In the genomic region with DNA sequence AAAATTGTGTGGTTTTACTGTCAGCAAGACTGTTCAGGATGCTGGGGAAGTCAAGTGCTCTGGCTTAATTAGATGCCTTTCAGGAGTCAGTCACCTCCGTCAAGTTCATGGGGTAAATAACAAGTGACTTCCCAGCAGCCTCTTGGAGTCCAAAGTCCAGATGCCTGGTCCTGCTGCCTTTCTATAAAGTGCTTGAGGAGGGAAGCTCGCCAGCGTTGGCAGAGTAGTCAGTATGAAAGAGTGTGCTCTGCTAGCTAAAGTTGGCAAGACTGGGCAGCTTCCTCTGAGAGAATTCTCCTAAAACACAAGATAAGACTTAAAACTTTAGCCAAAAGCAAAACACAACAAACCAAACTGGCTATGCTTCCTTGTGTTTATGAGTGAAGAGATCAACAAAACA, we compare ENCODE assay signal across 29 mouse cellular contexts. TPM values are rescaled to one million over a fixed set of nuclear protein-coding genes. Genes with fewer than 3 reads are reported as not detected.
DNase-seq lines count a peak whose midpoint lies in the region; ATAC-seq lines count a peak whose summit lies in the region.
"Had no signal": no experiment of that assay in that cellular context is flagged by ENCODE, and none has a peak within 500 bp of the region (broad histone marks: within the 10 kb centered on the region; RNA-seq: fewer than 3 reads in every experiment).

No protein-coding gene starts in this region.

- WGBS in kidney, embryonic 16.5 days = 72% methylated on average over 3 of the region's 3 CpGs

- no peak overlapping the region for H3K4me3 ChIP-seq in kidney, embryonic 16.5 days (ENCODE audit: low read length)
- H3K4me3 ChIP-seq: embryonic facial prominence, embryonic 15.5 days; forebrain, embryonic 12.5 days; heart, adult 2 months; lung, embryonic 15.5 days; midbrain, embryonic 10.5 days; neural tube, embryonic 12.5 days had no signal

- no peaks in the 10 kb centered on the region for H3K27me3 ChIP-seq in kidney, embryonic 16.5 days (ENCODE audit: insufficient read depth, low read length)
- H3K27me3 ChIP-seq: embryonic facial prominence, embryonic 15.5 days; forebrain, embryonic 12.5 days; lung, embryonic 15.5 days; neural tube, embryonic 12.5 days had no signal

- H3K4me1 ChIP-seq in kidney, embryonic 16.5 days (ENCODE audit: insufficient read depth, low read length) = no peaks in the 10 kb centered on the region
- H3K4me1 ChIP-seq: embryonic facial prominence, embryonic 15.5 days; forebrain, embryonic 12.5 days; lung, embryonic 15.5 days; midbrain, embryonic 10.5 days; neural tube, embryonic 12.5 days had no signal

- no peak for DNase-seq in frontal cortex, postnatal 36 days (ENCODE audit: low spot score in 2 of 2)
- DNase-seq in kidney, adult 8-10 months = peak; percentile 71 to 75
- DNase-seq in adipocyte (ENCODE audit: low spot score) = peak; percentile 69
- DNase-seq in kidney, postnatal 14 days = peak; percentile 33
- no peak for DNase-seq in adrenal gland, postnatal 25 days
- DNase-seq: adrenal gland, postnatal 14 days; cerebellum, adult 2 months; cerebellum, postnatal 36 days; gastrocnemius, postnatal 14 days; layer of hippocampus, adult 9-11 months; right cerebral cortex, adult 18-20 months; thymus, adult 2 months had no signal

- H3K27ac ChIP-seq in kidney, embryonic 16.5 days (ENCODE audit: low read length) = no peak overlapping the region
- H3K27ac ChIP-seq: embryonic facial prominence, embryonic 15.5 days; forebrain, embryonic 12.5 days; heart, adult 2 months; liver, embryonic 14.5 days; lung, embryonic 15.5 days; macrophage; midbrain, embryonic 10.5 days; neural tube, embryonic 12.5 days had no signal

- H3K4me2 ChIP-seq in kidney, embryonic 16.5 days (replicated peaks; ENCODE audit: low read depth, low read length) = no peak overlapping the region
- H3K4me2 ChIP-seq: embryonic facial prominence, embryonic 15.5 days; forebrain, embryonic 12.5 days; lung, embryonic 15.5 days; neural tube, embryonic 12.5 days had no signal

- no peak overlapping the region for H3K9ac ChIP-seq in kidney, embryonic 16.5 days (replicated peaks; ENCODE audit: low read length)
- H3K9ac ChIP-seq: embryonic facial prominence, embryonic 15.5 days; forebrain, embryonic 12.5 days; liver, embryonic 14.5 days; lung, embryonic 15.5 days; neural tube, embryonic 12.5 days had no signal

- H3K36me3 ChIP-seq in kidney, embryonic 16.5 days (ENCODE audit: insufficient read depth, low read length) = no peaks in the 10 kb centered on the region
- H3K36me3 ChIP-seq: embryonic facial prominence, embryonic 15.5 days; forebrain, embryonic 12.5 days; lung, embryonic 15.5 days; midbrain, embryonic 10.5 days; neural tube, embryonic 12.5 days had no signal

- peak; percentile 68 for ATAC-seq in frontal cortex, adult (ENCODE audit: low TSS enrichment)
- no peak for ATAC-seq in kidney, embryonic 16.5 days (ENCODE audit: low FRiP score, low TSS enrichment)
- no peak for ATAC-seq in cerebellum, adult (ENCODE audit: insufficient number of reproducible peaks, low FRiP score, low TSS enrichment)
- ATAC-seq: activated CD4-positive, CD25-positive, alpha-beta regulatory T cell, adult 4 months; CD4-positive, CD25-positive, alpha-beta regulatory T cell, adult 4 months had no signal

- no peaks in the 10 kb centered on the region for H3K9me3 ChIP-seq in kidney, embryonic 16.5 days (ENCODE audit: low read length)
- H3K9me3 ChIP-seq: embryonic facial prominence, embryonic 15.5 days; forebrain, embryonic 12.5 days; lung, embryonic 15.5 days; midbrain, embryonic 10.5 days; neural tube, embryonic 12.5 days had no signal

RNA-seq across cellular contexts. Expression of a gene that starts 18.5 kb away (rescaled TPM):
- polyA plus RNA-seq in kidney, embryonic 16.5 days (2015; fragmentation: Nextera tagmentation; extraction: Ambion mirVana) = 0.47 and 0.57 TPM in 2 replicates
- 0.71 TPM in 1 of 2 replicates, not detected in the other for total RNA-seq in adrenal gland, postnatal 25 days (2021)
- total RNA-seq: hematopoietic stem cell, adult 5-6 weeks; monocyte, adult 5-6 weeks had no signal
- polyA plus RNA-seq: activated CD4-positive, CD25-positive, alpha-beta regulatory T cell, adult 4 months; CD4-positive, CD25-positive, alpha-beta regulatory T cell, adult 4 months; forebrain, embryonic 12.5 days; limb, embryonic 11.5 days; liver, embryonic 14.5 days; macrophage; midbrain, embryonic 10.5 days; neural tube, embryonic 12.5 days; spleen, adult 2 months had no signal

Comparison
In these comparisons a context has a peak if more than half of its experiments do, and no peak if none do; other contexts are left out.
1. DNase-seq: peak in kidney, adult 8-10 months (2 of 2), adipocyte (single experiment) and kidney, postnatal 14 days (single experiment); none in frontal cortex, postnatal 36 days (0 of 2) and adrenal gland, postnatal 25 days (single experiment).